Comparison of ENCODE assay signal across 8 mouse cellular contexts in the genomic region with DNA sequence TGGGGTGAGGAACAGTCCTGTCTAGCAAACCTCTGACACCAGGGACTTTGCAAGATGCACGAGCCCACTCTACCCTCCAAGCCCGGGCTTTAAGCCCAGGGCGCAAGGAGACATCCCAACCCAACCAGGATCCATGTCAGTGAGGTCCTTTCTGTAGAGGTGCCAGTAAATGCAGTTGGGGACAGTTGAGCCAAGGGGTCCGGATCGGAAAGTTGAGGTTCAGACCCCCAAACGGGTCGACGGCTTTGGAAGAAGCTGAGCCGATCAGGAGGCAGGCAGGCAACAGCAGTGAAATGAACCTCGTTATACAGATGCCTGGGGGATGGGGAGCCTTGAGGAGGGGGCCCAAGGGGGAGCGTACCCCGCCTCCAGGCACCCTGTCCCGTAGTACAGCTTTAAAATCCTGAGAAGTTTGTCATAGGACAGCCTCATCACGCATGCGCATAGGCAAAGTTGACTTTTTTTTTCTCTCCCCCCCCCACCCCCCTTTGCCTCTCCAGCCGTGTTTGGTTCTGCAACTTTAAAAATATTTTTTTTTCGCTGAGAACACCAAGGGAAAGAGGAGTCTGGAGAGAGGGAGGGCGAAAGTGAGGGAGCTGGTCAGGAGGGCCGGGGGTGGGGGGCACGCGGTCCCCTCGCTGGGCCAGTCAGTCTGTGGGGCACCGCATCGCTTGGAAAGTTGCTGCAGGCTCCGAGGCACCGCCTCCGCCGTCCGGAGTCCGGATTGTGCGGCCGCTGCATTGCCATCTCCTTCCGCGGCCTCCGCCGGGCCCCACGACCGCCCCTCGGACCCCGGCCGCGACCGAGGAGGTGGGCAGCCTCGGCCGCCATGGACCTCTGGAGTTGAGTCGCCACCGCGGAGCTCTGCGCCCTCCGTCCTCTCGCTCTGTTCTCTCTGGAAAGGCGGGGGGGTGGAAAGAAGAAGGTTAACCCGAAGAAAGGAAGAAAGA. TPM values are rescaled to one million over a fixed set of nuclear protein-coding genes. Genes with fewer than 3 reads are reported as not detected.
DNase-seq lines count a peak whose midpoint lies in the region; ATAC-seq and TF ChIP-seq lines count a peak whose summit lies in the region.

A gene (plus strand): TSS at position 650 of the 950 bp plus-strand sequence.

- peak; percentile 52; the same call in 1 of the 2 replicates for ATAC-seq in hindbrain, postnatal 0 days
- no peak for ATAC-seq in liver, embryonic 14.5 days (ENCODE audit: insufficient read depth)
- peak; percentile 67; the same call in 1 of the 2 replicates for ATAC-seq in stomach, embryonic 14.5 days (ENCODE audit: insufficient number of reproducible peaks, insufficient read depth, low FRiP score, low read depth)
- ATAC-seq in granulocyte monocyte progenitor cell, adult 5-6 weeks (replicated peaks; ENCODE audit: poor library complexity, severe bottlenecking) = no peak

- peak within 1 kb of the TSS; percentile 83 for H3K27ac ChIP-seq in hindbrain, postnatal 0 days
- no peak within 1 kb of the TSS for H3K27ac ChIP-seq in liver, embryonic 14.5 days
- H3K27ac ChIP-seq in stomach, embryonic 14.5 days (ENCODE audit: low read length) = peak within 1 kb of the TSS; percentile 95

- 2% methylated on average over 53 of the region's 53 CpGs for WGBS in hindbrain, postnatal 0 days
- 2% methylated on average over 51 of the region's 53 CpGs for WGBS in liver, embryonic 14.5 days (ENCODE audit: insufficient replicate concordance)
- 2% methylated on average over 53 of the region's 53 CpGs for WGBS in stomach, embryonic 14.5 days

- intact Hi-C loops in left cerebral cortex, postnatal 14 days (cut with DNase I) = loop anchor here (5.0 to 10.0 kb wide), 3 partner anchors 420 to 590 kb away; no protein-coding TSS in a partner anchor

- H3K4me1 ChIP-seq in hindbrain, postnatal 0 days (ENCODE audit: insufficient read depth, low read length) = peaks cover 6% of the 10 kb centered on the region; the same call in 1 of the 2 replicates
- no peaks in the 10 kb centered on the region for H3K4me1 ChIP-seq in liver, embryonic 14.5 days (replicated peaks; ENCODE audit: control insufficient read depth in 2 of 2, insufficient read depth in 2 of 2, low read length in 1 of 2)
- peaks cover 5% of the 10 kb centered on the region; the same call in 1 of the 2 replicates for H3K4me1 ChIP-seq in stomach, embryonic 14.5 days (ENCODE audit: control insufficient read depth, insufficient read depth, low read length)

- TF ChIP-seq EP300 in liver, embryonic 14.5 days (IDR thresholded peaks at IDR 0.05; ENCODE audit: low read depth) = no peak

- peak within 1 kb of the TSS; percentile 63 for H3K4me3 ChIP-seq in hindbrain, postnatal 0 days (ENCODE audit: low read length)
- peak within 1 kb of the TSS; percentile 32 to 40 for H3K4me3 ChIP-seq in liver, embryonic 14.5 days (ENCODE audit: insufficient read depth in 1 of 2, low read depth in 2 of 2, low read length in 2 of 2)
- peak within 1 kb of the TSS; percentile 75 for H3K4me3 ChIP-seq in stomach, embryonic 14.5 days (ENCODE audit: low read depth, low read length)

- peak within 1 kb of the TSS; percentile 55 for H3K9ac ChIP-seq in hindbrain, postnatal 0 days (replicated peaks; ENCODE audit: low read length)
- H3K9ac ChIP-seq in liver, embryonic 14.5 days (replicated peaks) = no peak within 1 kb of the TSS
- H3K9ac ChIP-seq in stomach, embryonic 14.5 days (replicated peaks; ENCODE audit: low read depth, low read length) = peak within 1 kb of the TSS; percentile 87

- TF ChIP-seq CTCF in hindbrain, postnatal 0 days (IDR thresholded peaks at IDR 0.05; ENCODE audit: low read depth) = no peak
- no peak for TF ChIP-seq CTCF in liver, embryonic 14.5 days (IDR thresholded peaks at IDR 0.05; ENCODE audit: low read depth)

- H3K27me3 ChIP-seq in hindbrain, postnatal 0 days (ENCODE audit: insufficient read depth, low read length) = peaks cover 8% of the 10 kb centered on the region; the same call in 1 of the 2 replicates
- H3K27me3 ChIP-seq in liver, embryonic 14.5 days (ENCODE audit: control insufficient read depth, insufficient read depth, low read length) = peaks cover 61% of the 10 kb centered on the region
- H3K27me3 ChIP-seq in stomach, embryonic 14.5 days (ENCODE audit: control insufficient read depth, insufficient read depth, low read length) = no peaks in the 10 kb centered on the region

- H3K4me2 ChIP-seq in hindbrain, postnatal 0 days (ENCODE audit: low read depth, low read length) = peak within 1 kb of the TSS; percentile 84
- peak within 1 kb of the TSS; percentile 51 for H3K4me2 ChIP-seq in liver, embryonic 14.5 days (ENCODE audit: low read depth)
- H3K4me2 ChIP-seq in stomach, embryonic 14.5 days (replicated peaks; ENCODE audit: low read depth, low read length) = peak within 1 kb of the TSS; percentile 77

- H3K36me3 ChIP-seq in hindbrain, postnatal 0 days (ENCODE audit: insufficient read depth, low read length) = no peaks in the 10 kb centered on the region
- H3K36me3 ChIP-seq in liver, embryonic 14.5 days (replicated peaks; ENCODE audit: control insufficient read depth, insufficient read depth, low read depth) = no peaks in the 10 kb centered on the region
- no peaks in the 10 kb centered on the region for H3K36me3 ChIP-seq in stomach, embryonic 14.5 days (ENCODE audit: control insufficient read depth, insufficient read depth, low read length)

- no peak for DNase-seq in left cerebral cortex, postnatal 14 days (ENCODE audit: low spot score in 2 of 2)
- no peak for DNase-seq in left cerebral cortex, adult 9 months (ENCODE audit: low spot score in 2 of 2)
- peak; percentile 67 for DNase-seq in adrenal gland, postnatal 25 days
- DNase-seq in gastrocnemius, postnatal 10 days = peak; percentile 56
- DNase-seq in hindbrain, postnatal 0 days (ENCODE audit: low spot score) = peak; percentile 67
- no peak for DNase-seq in liver, embryonic 14.5 days (ENCODE audit: low read depth in 3 of 3, low spot score in 3 of 3)

- no peaks in the 10 kb centered on the region for H3K9me3 ChIP-seq in hindbrain, postnatal 0 days (ENCODE audit: low read length)
- no peaks in the 10 kb centered on the region for H3K9me3 ChIP-seq in liver, embryonic 14.5 days (ENCODE audit: control insufficient read depth, low read length)
- no peaks in the 10 kb centered on the region for H3K9me3 ChIP-seq in stomach, embryonic 14.5 days (ENCODE audit: control insufficient read depth, low read depth, low read length)

RNA-seq across cellular contexts. Expression of the gene that starts here (rescaled TPM):
- total RNA-seq in left cerebral cortex, postnatal 14 days (2021) = 10 to 100 TPM; 10.1 to 10.6 TPM
- total RNA-seq in adrenal gland, postnatal 25 days (2021) = 42.5 and 48.3 TPM in 2 replicates
- 10 to 100 TPM; 12.8 to 18.8 TPM for total RNA-seq in gastrocnemius, postnatal 10 days (2021)
- 18.3 and 21.0 TPM in 2 replicates for total RNA-seq in hindbrain, postnatal 0 days (2014; rRNA removed)
- polyA plus RNA-seq in hindbrain, postnatal 0 days (2015; fragmentation: Nextera tagmentation; extraction: Ambion mirVana) = 17.8 and 19.6 TPM in 2 replicates
- polyA plus RNA-seq in liver, embryonic 14.5 days (2012; rRNA removed) = 0.13 and 0.25 TPM in 2 replicates
- 0.10 TPM in 1 of 2 replicates, not detected in the other for polyA plus RNA-seq in liver, embryonic 14.5 days (2014; fragmentation: Nextera tagmentation; extraction: Ambion mirVana)
- polyA plus RNA-seq in stomach, embryonic 14.5 days (2014; fragmentation: Nextera tagmentation; extraction: Ambion mirVana) = 38.2 and 41.8 TPM in 2 replicates
- not detected in 2 replicates for total RNA-seq in granulocyte monocyte progenitor cell, adult 5-6 weeks (2014; fragmentation: Nextera tagmentation)
- not detected in 2 replicates for total RNA-seq in granulocyte monocyte progenitor cell, adult 5-6 weeks (2017)

Comparison
In these comparisons a context has a peak if more than half of its experiments do, and no peak if none do; other contexts are left out.
1. RNA of the gene that starts here (total RNA-seq): 42.5 to 48.3 TPM in adrenal gland, postnatal 25 days, 12.8 to 18.8 TPM in gastrocnemius, postnatal 10 days, 18.3 to 21.0 TPM in hindbrain, postnatal 0 days and 10.1 to 10.6 TPM in left cerebral cortex, postnatal 14 days; not detected in granulocyte monocyte progenitor cell, adult 5-6 weeks; every median in the first group is over 10 times any median in the second.
2. RNA of the gene that starts here (polyA plus RNA-seq): 38.2 to 41.8 TPM in stomach, embryonic 14.5 days and 17.8 to 19.6 TPM in hindbrain, postnatal 0 days; 0.10 to 0.25 TPM in liver, embryonic 14.5 days; every median in the first group is over 10 times any median in the second.
3. DNase-seq: peak in adrenal gland, postnatal 25 days (single experiment), gastrocnemius, postnatal 10 days (single experiment) and hindbrain, postnatal 0 days (single experiment); none in left cerebral cortex, postnatal 14 days (0 of 2), left cerebral cortex, adult 9 months (0 of 2) and liver, embryonic 14.5 days (0 of 3).
4. ATAC-seq: peak in hindbrain, postnatal 0 days (single experiment) and stomach, embryonic 14.5 days (single experiment); none in liver, embryonic 14.5 days (single experiment) and granulocyte monocyte progenitor cell, adult 5-6 weeks (single experiment).
5. Peak in every context shown above with its lines, with median percentiles within 50 percentile points of each other: H3K4me2 ChIP-seq and H3K4me3 ChIP-seq.